Mouse (Mus musculus): ENCODE results near the gene Zfp961.

- TF ChIP-seq CTCF (IDR thresholded peaks at IDR 0.05; ENCODE audit: borderline replicate concordance, control insufficient read depth, extremely low read depth, insufficient read depth, low read length, poor library complexity): no peak
- TF ChIP-seq POLR2A (IDR thresholded peaks at IDR 0.05; ENCODE audit: control insufficient read depth, extremely low read depth, insufficient read depth, low read length, poor library complexity): no peak
Observed at GRCm38 (mm10) chr8:71966411-71966810, 15.6 kb downstream of the Zfp961 start.

Data from thymus, adult 2 months (tissue).